Mouse (Mus musculus) midbrain, embryonic 13.5 days (tissue): ENCODE data around the gene Gm4131. TPM values are rescaled to one million over a fixed set of nuclear protein-coding genes. Genes with fewer than 3 reads are reported as not detected.

Experiments used
- ATAC-seq: fragments of 200-750 bp; cut with Nextera tagmentation; 2 replicates; pipeline ENCODE4 v1.8.0; 2017; ENCODE audit warnings: mild to moderate bottlenecking, moderate TSS enrichment, moderate library complexity
- H3K27ac ChIP-seq: fragments of 300-500 bp; sonication (generic); 2 replicates; pipeline ENCODE4 v1.5.1; 2015; ENCODE audit warnings: inconsistent platforms, mild to moderate bottlenecking, moderate library complexity
- H3K27me3 ChIP-seq: fragments of 300-500 bp; sonication (generic); 2 replicates; pipeline ENCODE4 v1.6.1; 2015; ENCODE audit warnings: mild to moderate bottlenecking, inconsistent platforms
- H3K36me3 ChIP-seq: fragments of 300-500 bp; sonication (generic); 2 replicates; pipeline ENCODE4 v1.6.1; 2015; ENCODE audit warnings: mild to moderate bottlenecking, inconsistent platforms
- H3K4me1 ChIP-seq: fragments of 300-500 bp; sonication (generic); replicated peaks from 2 replicates; pipeline ENCODE4 v1.6.1; 2015; ENCODE audit warnings: inconsistent platforms
- H3K4me2 ChIP-seq: fragments of 300-500 bp; sonication (generic); replicated peaks from 2 replicates; pipeline ENCODE4 v1.6.1; 2015; ENCODE audit warnings: moderate library complexity, mild to moderate bottlenecking, inconsistent platforms
- H3K4me3 ChIP-seq: fragments of 300-500 bp; sonication (generic); replicated peaks from 2 replicates; pipeline ENCODE4 v1.5.1; 2015; ENCODE audit warnings: mild to moderate bottlenecking, inconsistent platforms
- H3K9ac ChIP-seq: fragments of 300-500 bp; sonication (generic); replicated peaks from 2 replicates; pipeline ENCODE4 v1.6.1; 2015; ENCODE audit warnings: mild to moderate bottlenecking, inconsistent platforms
- H3K9me3 ChIP-seq: fragments of 300-500 bp; sonication (generic); 2 replicates; pipeline ENCODE4 v1.6.1; 2016; ENCODE audit warnings: mild to moderate bottlenecking, inconsistent platforms
- WGBS: fragments of 180-500 bp; shearing (Covaris S2); methylation state at CpG from one replicate; pipeline ENCODE4 v1.1.7; 2015; 5-methylcytosine and 5-hydroxymethylcytosine counted together
- polyA plus RNA-seq: library from polyadenylated mRNA; unstranded; fragments of >200 nt; fragmentation: Nextera tagmentation; extraction: Ambion mirVana; gene quantifications from 2 replicates; pipeline ENCODE4 v1.2.1, GENCODE M21; 2015

The Gm4131 gene
- polyA plus RNA-seq, 1 experiment from 2014 or later = not detected

DNA sequence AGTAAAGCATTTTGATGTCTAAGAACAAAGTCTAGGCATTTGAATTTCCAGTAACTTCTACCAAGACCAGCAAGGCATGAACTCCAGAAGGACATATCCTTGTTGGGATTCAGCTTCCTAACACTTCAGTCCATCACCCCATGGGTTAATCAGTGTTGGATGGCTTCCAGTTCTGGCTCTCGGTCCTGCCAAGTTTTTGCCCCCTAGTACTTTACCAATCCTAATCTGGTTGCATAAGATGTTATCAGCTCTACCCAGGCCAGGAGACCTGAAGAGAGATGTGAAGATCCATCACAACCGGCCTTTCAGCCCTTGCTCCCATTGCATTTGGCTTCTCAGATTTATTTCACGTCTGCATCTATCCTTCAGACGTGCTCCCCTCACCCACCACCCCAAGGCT lies 144.5 kb downstream of the Gm4131 start:
- H3K9me3 ChIP-seq = no peaks in the 10 kb centered on the region
- H3K4me3 ChIP-seq = no peak overlapping the region
- WGBS = 82% methylated on average over 4 of the region's 4 CpGs
- H3K27ac ChIP-seq = no peak overlapping the region
- no peak overlapping the region for H3K4me2 ChIP-seq
- no peak overlapping the region for H3K9ac ChIP-seq
- H3K27me3 ChIP-seq = no peaks in the 10 kb centered on the region
- no peaks in the 10 kb centered on the region for H3K36me3 ChIP-seq
- H3K4me1 ChIP-seq = peaks cover 5% of the 10 kb centered on the region
- no peak for ATAC-seq

- Histone ChIP-seq H3K4me2 (no peak overlapping the region), H3K4me3 (no peak overlapping the region), H3K27me3 (no peaks in the 10 kb centered on the region), H3K4me1 (peaks cover 29% of the 10 kb centered on the region), H3K27ac (peak overlapping the region; percentile 84), H3K9ac (no peak overlapping the region), H3K9me3 (no peaks in the 10 kb centered on the region), H3K36me3 (no peaks in the 10 kb centered on the region)
- no peak for ATAC-seq
- WGBS = 89% methylated on average over 3 of the region's 3 CpGs
Observed at GRCm38 (mm10) chr14:62417501-62417900, 149.2 kb downstream of the Gm4131 start.

GRCm38 (mm10) chr14:62416742-62417134 lies 150.0 kb downstream of the Gm4131 start:
- no peak overlapping the region for H3K4me2 ChIP-seq
- no peaks in the 10 kb centered on the region for H3K27me3 ChIP-seq
- H3K27ac ChIP-seq = peak overlapping the region; percentile 84
- peak; percentile 68 for ATAC-seq
- H3K9ac ChIP-seq = no peak overlapping the region
- H3K4me1 ChIP-seq = peaks cover 29% of the 10 kb centered on the region
- H3K4me3 ChIP-seq = no peak overlapping the region
- 0 out of 2 replicates have a peak, but pooled peaks cover 4% of the 10 kb centered on the region for H3K9me3 ChIP-seq
- H3K36me3 ChIP-seq = no peaks in the 10 kb centered on the region
- WGBS = 38% methylated on average over 1 of the region's 1 CpGs

GRCm38 (mm10) chr14:62416007-62416741 lies 150.5 kb downstream of the Gm4131 start:
- Histone ChIP-seq H3K4me1 (peaks cover 29% of the 10 kb centered on the region), H3K27me3 (no peaks in the 10 kb centered on the region), H3K36me3 (no peaks in the 10 kb centered on the region), H3K27ac (peak overlapping the region; percentile 84), H3K4me2 (no peak overlapping the region), H3K9ac (no peak overlapping the region), H3K4me3 (no peak overlapping the region), H3K9me3 (0 out of 2 replicates have a peak, but pooled peaks cover 4% of the 10 kb centered on the region)
- ATAC-seq = peak; percentile 94
- 30% methylated on average over 7 of the region's 7 CpGs for WGBS

Other genes starting within 250 kb of the Gm4131 start
- 1.2 and 1.6 TPM in 2 replicates for gene Gucy1b2, start 110.6 kb downstream of the Gm4131 start, polyA plus RNA-seq
- gene Fam124a, start 11.2 kb downstream of the Gm4131 start, polyA plus RNA-seq = 19.2 and 22.1 TPM in 2 replicates
- not detected in 2 replicates for gene Serpine3, start 96.7 kb upstream of the Gm4131 start, polyA plus RNA-seq
- gene Ints6, start 194.2 kb upstream of the Gm4131 start, polyA plus RNA-seq = 14.8 and 20.5 TPM in 2 replicates